Mouse (Mus musculus): ENCODE measurements at regions not wholly inside any gene's neighbourhood (a gene's known extent, or its start where the extent isn't known, plus 50 kb on each side); places are given as distances from the start of the nearest gene placed in this dataset.

GRCm38 (mm10) chr9:74376191-74376590, 266.0 kb downstream of the Wdr72 start:
- TF ChIP-seq CTCF (IDR thresholded peaks at IDR 0.05; ENCODE audit: insufficient read depth, low read depth, low read length) (no peak), POLR2A (IDR thresholded peaks at IDR 0.05; ENCODE audit: insufficient read depth, low read depth, low read length) (no peak)
